Mouse (Mus musculus): ENCODE measurements around the gene Tmem131l.

GRCm38 (mm10) chr3:84027691-84028159 is 12.2 kb downstream of the Tmem131l start:
- TF ChIP-seq CTCF (IDR thresholded peaks at IDR 0.05; ENCODE audit: extremely low read depth, insufficient read depth, low read length) (no peak), POLR2A (IDR thresholded peaks at IDR 0.05; ENCODE audit: extremely low read depth, insufficient read depth, low read length) (no peak)
